Comparison of ENCODE assay signal across 10 mouse cellular contexts in the genomic region with DNA sequence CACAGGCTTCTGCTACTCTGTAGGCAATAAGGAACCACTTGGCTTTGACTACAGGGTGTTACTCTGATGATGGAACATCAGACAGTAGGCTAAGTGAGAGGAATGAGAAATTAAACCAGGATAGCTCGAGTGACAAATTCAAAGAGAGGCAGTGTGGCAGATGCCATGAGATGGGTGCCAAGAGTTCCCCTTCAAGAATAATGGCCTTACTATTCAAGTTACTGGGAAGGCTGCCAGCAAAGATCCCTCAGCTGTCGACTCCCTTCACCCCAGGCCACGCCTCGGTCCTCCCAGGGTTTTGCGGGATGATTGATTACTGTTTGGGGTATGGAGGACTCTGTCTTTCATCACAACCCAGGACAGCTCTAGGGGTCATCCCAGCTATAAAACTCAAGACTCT. TPM values are rescaled to one million over a fixed set of nuclear protein-coding genes. Genes with fewer than 3 reads are reported as not detected.
DNase-seq lines count a peak whose midpoint lies in the region; ATAC-seq and TF ChIP-seq lines count a peak whose summit lies in the region.
"Had no signal": no experiment of that assay in that cellular context is flagged by ENCODE, and none has a peak within 500 bp of the region (broad histone marks: within the 10 kb centered on the region; RNA-seq: fewer than 3 reads in every experiment).

No protein-coding gene starts in this region.

- in situ Hi-C loops in ES-E14 (cut with MboI; ENCODE audit: low sequenced_read_pairs in 2 of 2, unreplicated experiment in 2 of 2): no loop called here

- 26% methylated on average over 5 of the region's 5 CpGs for WGBS in neural tube, embryonic 12.5 days
- WGBS in thymus, adult 2 months: 75% methylated on average over 5 of the region's 5 CpGs

- H3K4me2 ChIP-seq in neural tube, embryonic 12.5 days (replicated peaks): no peak overlapping the region
- H3K4me2 ChIP-seq: liver, embryonic 13.5 days had no signal

- peak; percentile 55 for DNase-seq in gastrocnemius, postnatal 10 days
- DNase-seq in gastrocnemius, adult 18-20 months (ENCODE audit: low spot score): no peak
- no peak for DNase-seq in ES-E14 (ENCODE audit: low read depth, low spot score)
- DNase-seq in embryo, embryonic 11.5 days (ENCODE audit: low read depth, low spot score): peak; percentile 31
- DNase-seq in layer of hippocampus, postnatal 10 days (ENCODE audit: low spot score in 2 of 2): peak; percentile 64 to 68
- no peak for DNase-seq in thymus, adult 2 months
- no peak for DNase-seq in urinary bladder, postnatal 25 days (ENCODE audit: low spot score)
- DNase-seq: liver, embryonic 13.5 days had no signal

- no peaks in the 10 kb centered on the region for H3K27me3 ChIP-seq in neural tube, embryonic 12.5 days (replicated peaks)
- no peaks in the 10 kb centered on the region for H3K27me3 ChIP-seq in thymus, adult 2 months (ENCODE audit: control insufficient read depth, insufficient read depth, low read length)
- H3K27me3 ChIP-seq: Patski had no signal

- TF ChIP-seq POLR2A in thymus, adult 2 months (IDR thresholded peaks at IDR 0.05; ENCODE audit: control insufficient read depth, extremely low read depth, insufficient read depth, low read length, poor library complexity): no peak

- no peak overlapping the region for H3K9ac ChIP-seq in ES-E14 (ENCODE audit: insufficient read depth, low read depth, low read length, poor library complexity, severe bottlenecking)
- H3K9ac ChIP-seq in neural tube, embryonic 12.5 days: no peak overlapping the region
- H3K9ac ChIP-seq: liver, embryonic 13.5 days had no signal

- H3K36me3 ChIP-seq in ES-E14 (ENCODE audit: control insufficient read depth, insufficient read depth, low read length, poor library complexity, severe bottlenecking): no peaks in the 10 kb centered on the region
- no peaks in the 10 kb centered on the region for H3K36me3 ChIP-seq in neural tube, embryonic 12.5 days
- H3K36me3 ChIP-seq in thymus, adult 2 months (ENCODE audit: control insufficient read depth, insufficient read depth, low read length): no peaks in the 10 kb centered on the region
- H3K36me3 ChIP-seq: liver, embryonic 13.5 days had no signal

- no peak for TF ChIP-seq CTCF in thymus, adult 2 months (IDR thresholded peaks at IDR 0.05; ENCODE audit: borderline replicate concordance, control insufficient read depth, extremely low read depth, insufficient read depth, low read length, poor library complexity)

- peaks cover 20 to 33% of the 10 kb centered on the region in 2 experiments for H3K4me1 ChIP-seq in ES-E14 (ENCODE audit: control insufficient read depth in 2 of 2, insufficient read depth in 2 of 2, low read length in 2 of 2, poor library complexity in 1 of 2)
- H3K4me1 ChIP-seq in neural tube, embryonic 12.5 days: no peaks in the 10 kb centered on the region
- H3K4me1 ChIP-seq in thymus, adult 2 months (replicated peaks; ENCODE audit: control insufficient read depth, insufficient read depth, low read length): no peaks in the 10 kb centered on the region
- H3K4me1 ChIP-seq: liver, embryonic 13.5 days had no signal

- H3K4me3 ChIP-seq in ES-E14 (ENCODE audit: insufficient read depth in 1 of 2, low read depth in 1 of 2, low read length in 2 of 2, poor library complexity in 1 of 2, severe bottlenecking in 1 of 2): no peak overlapping the region
- H3K4me3 ChIP-seq in neural tube, embryonic 12.5 days: no peak overlapping the region
- H3K4me3 ChIP-seq in thymus, adult 2 months (ENCODE audit: control insufficient read depth, insufficient read depth, low read length): no peak overlapping the region
- H3K4me3 ChIP-seq: liver, embryonic 13.5 days had no signal

- ATAC-seq in neural tube, embryonic 12.5 days (ENCODE audit: low FRiP score, low read depth): peak; percentile 87
- ATAC-seq: Patski had no signal

- H3K27ac ChIP-seq in ES-E14 (ENCODE audit: insufficient read depth, low read depth, low read length, poor library complexity, severe bottlenecking): peak overlapping the region; percentile 63; the same call in 1 of the 2 replicates
- no peak overlapping the region for H3K27ac ChIP-seq in neural tube, embryonic 12.5 days
- no peak overlapping the region for H3K27ac ChIP-seq in thymus, adult 2 months (ENCODE audit: control insufficient read depth, insufficient read depth, low read length)
- H3K27ac ChIP-seq: liver, embryonic 13.5 days had no signal

- H3K9me3 ChIP-seq in ES-E14 (ENCODE audit: control insufficient read depth, insufficient read depth, low read depth, low read length): no peaks in the 10 kb centered on the region
- no peaks in the 10 kb centered on the region for H3K9me3 ChIP-seq in neural tube, embryonic 12.5 days
- H3K9me3 ChIP-seq: liver, embryonic 13.5 days had no signal

TF ChIP-seq in ES-E14, 5 proteins besides CTCF, POLR2A, EP300 and RAD21:
- TF ChIP-seq MAFK (IDR thresholded peaks at IDR 0.05; ENCODE audit: insufficient read depth, low read depth, low read length): no peak
- TF ChIP-seq CHD2 (IDR thresholded peaks at IDR 0.05; ENCODE audit: low read depth, low read length): no peak
- TF ChIP-seq ZC3H11A (IDR thresholded peaks at IDR 0.05; ENCODE audit: borderline replicate concordance, low read depth, low read length): no peak
- no peak for TF ChIP-seq HCFC1 (IDR thresholded peaks at IDR 0.05; ENCODE audit: borderline replicate concordance, insufficient read depth, low read length)
- TF ChIP-seq ZNF384 (IDR thresholded peaks at IDR 0.05; ENCODE audit: low read depth, low read length): no peak

RNA-seq across cellular contexts. Expression of a gene that starts 28.4 kb away (rescaled TPM):
- total RNA-seq in gastrocnemius, postnatal 10 days (2021): 10 to 100 TPM; 48.4 to 55.9 TPM
- total RNA-seq in gastrocnemius, adult 18-20 months (2021): 10 to 100 TPM; 47.9 to 50.9 TPM
- total RNA-seq in ES-E14 (2012; rRNA removed): 89.3 and 99.9 TPM in 2 replicates
- total RNA-seq in layer of hippocampus, postnatal 10 days (2021): 10 to 100 TPM; 44.0 to 45.5 TPM
- polyA plus RNA-seq in neural tube, embryonic 12.5 days (2016; fragmentation: Nextera tagmentation; extraction: Ambion mirVana): 20.3 and 23.9 TPM in 2 replicates
- 39.2 and 44.4 TPM in 2 replicates for polyA plus RNA-seq in thymus, adult 2 months (2012; rRNA removed)

Comparison
In these comparisons a context has a peak if more than half of its experiments do, and no peak if none do; other contexts are left out.
1. DNase-seq: peak in gastrocnemius, postnatal 10 days (single experiment), embryo, embryonic 11.5 days (single experiment) and layer of hippocampus, postnatal 10 days (2 of 2); none in gastrocnemius, adult 18-20 months (single experiment), ES-E14 (single experiment), thymus, adult 2 months (single experiment) and urinary bladder, postnatal 25 days (single experiment).